Mouse (Mus musculus) gastrocnemius, postnatal 4 days (tissue): ENCODE measurements around the gene Ola1. TPM values are rescaled to one million over a fixed set of nuclear protein-coding genes. Genes with fewer than 3 reads are reported as not detected.

Experiments
- DNase-seq, 2 experiments: peaks; one replicate each; pipeline ENCODE4 v3.0.0; 2021 to 2022; ENCODE audit warnings: low spot score in 2 of 2, mixed read lengths in 2 of 2
- long read RNA-seq, 2 experiments: library from polyadenylated mRNA; stranded (forward); transcript quantifications; one replicate each; pipeline ENCODE4 v2.0.0; 2021
- total RNA-seq, 2 experiments: library from RNA; stranded (reverse); gene quantifications; 2 replicates each; pipeline ENCODE4 v1.2.3; 2021

Ola1 gene
- 100 to 1,000 TPM in 1 of 2 experiments, 10 to 100 TPM in 1; 95.9 to 103 TPM for total RNA-seq
- long read RNA-seq, experiment 1, transcript Ola1-201 (11 exons, 2,175 nt) = major isoform, 50 of 56 reads
- long read RNA-seq, experiment 1, partial matches to known transcripts = 3 of 56 reads
- long read RNA-seq, experiment 1, other reads (novel, unspliced or antisense) = 3 of 56 reads
- long read RNA-seq, experiment 2, transcript Ola1-201 (11 exons, 2,175 nt) = major isoform, 47 of 51 reads
- long read RNA-seq, experiment 2, partial matches to known transcripts = 2 of 51 reads
- long read RNA-seq, experiment 2, other reads (novel, unspliced or antisense) = 2 of 51 reads

- no peak for DNase-seq
Measured at GRCm38 (mm10) chr2:73218913-73219312, at the start of gene Ola1. TSS of gene Ola1 (minus strand) at chr2:73218924.

- no peak for DNase-seq
Measured at GRCm38 (mm10) chr2:73268281-73268680, 49.6 kb upstream of the Ola1 start.

- DNase-seq = no peak
Measured at GRCm38 (mm10) chr2:73267818-73268217, 49.1 kb upstream of the Ola1 start.

- DNase-seq = no peak
Measured at GRCm38 (mm10) chr2:73267231-73267630, 48.5 kb upstream of the Ola1 start.

GRCm38 (mm10) chr2:73266623-73267022, 47.9 kb upstream of the Ola1 start:
- no peak for DNase-seq

- DNase-seq = no peak
Measured at GRCm38 (mm10) chr2:73266011-73266410, 47.3 kb upstream of the Ola1 start.

GRCm38 (mm10) chr2:73264611-73265195, 46.0 kb upstream of the Ola1 start:
- no peak for DNase-seq

GRCm38 (mm10) chr2:73263794-73264610, 45.3 kb upstream of the Ola1 start:
- peak in 1 of 2 experiments; percentile 43 for DNase-seq

- DNase-seq = peak in 1 of 2 experiments; percentile 39
Measured at GRCm38 (mm10) chr2:73263172-73263765, 44.5 kb upstream of the Ola1 start.

- no peak for DNase-seq
Measured at GRCm38 (mm10) chr2:73248701-73249100, 30.0 kb upstream of the Ola1 start.

- DNase-seq = no peak
Measured at GRCm38 (mm10) chr2:73241299-73241698, 22.6 kb upstream of the Ola1 start.

- no peak for DNase-seq
Measured at GRCm38 (mm10) chr2:73231081-73231480, 12.4 kb upstream of the Ola1 start.

- peak; percentile 86 to 91 for DNase-seq
Measured at GRCm38 (mm10) chr2:73213871-73214659, 4.7 kb downstream of the Ola1 start.

GRCm38 (mm10) chr2:73213539-73213870, 5.2 kb downstream of the Ola1 start:
- DNase-seq = no peak

- no peak for DNase-seq
Measured at GRCm38 (mm10) chr2:73204328-73204727, 14.4 kb downstream of the Ola1 start.

GRCm38 (mm10) chr2:73188488-73188887, 30.2 kb downstream of the Ola1 start:
- no peak for DNase-seq

- no peak for DNase-seq
Measured at GRCm38 (mm10) chr2:73185185-73185584, 33.5 kb downstream of the Ola1 start.

GRCm38 (mm10) chr2:73169496-73169895, 49.2 kb downstream of the Ola1 start:
- DNase-seq = no peak

- DNase-seq = peak in 1 of 2 experiments; percentile 43
Measured at GRCm38 (mm10) chr2:73167126-73167525, 51.6 kb downstream of the Ola1 start.

GRCm38 (mm10) chr2:73164666-73165065, 54.1 kb downstream of the Ola1 start:
- no peak for DNase-seq

- DNase-seq = no peak
Measured at GRCm38 (mm10) chr2:73160772-73161171, 58.0 kb downstream of the Ola1 start.
